Mouse (Mus musculus): ENCODE results near the gene Ncapd3.

Ncapd3 gene

DNA sequence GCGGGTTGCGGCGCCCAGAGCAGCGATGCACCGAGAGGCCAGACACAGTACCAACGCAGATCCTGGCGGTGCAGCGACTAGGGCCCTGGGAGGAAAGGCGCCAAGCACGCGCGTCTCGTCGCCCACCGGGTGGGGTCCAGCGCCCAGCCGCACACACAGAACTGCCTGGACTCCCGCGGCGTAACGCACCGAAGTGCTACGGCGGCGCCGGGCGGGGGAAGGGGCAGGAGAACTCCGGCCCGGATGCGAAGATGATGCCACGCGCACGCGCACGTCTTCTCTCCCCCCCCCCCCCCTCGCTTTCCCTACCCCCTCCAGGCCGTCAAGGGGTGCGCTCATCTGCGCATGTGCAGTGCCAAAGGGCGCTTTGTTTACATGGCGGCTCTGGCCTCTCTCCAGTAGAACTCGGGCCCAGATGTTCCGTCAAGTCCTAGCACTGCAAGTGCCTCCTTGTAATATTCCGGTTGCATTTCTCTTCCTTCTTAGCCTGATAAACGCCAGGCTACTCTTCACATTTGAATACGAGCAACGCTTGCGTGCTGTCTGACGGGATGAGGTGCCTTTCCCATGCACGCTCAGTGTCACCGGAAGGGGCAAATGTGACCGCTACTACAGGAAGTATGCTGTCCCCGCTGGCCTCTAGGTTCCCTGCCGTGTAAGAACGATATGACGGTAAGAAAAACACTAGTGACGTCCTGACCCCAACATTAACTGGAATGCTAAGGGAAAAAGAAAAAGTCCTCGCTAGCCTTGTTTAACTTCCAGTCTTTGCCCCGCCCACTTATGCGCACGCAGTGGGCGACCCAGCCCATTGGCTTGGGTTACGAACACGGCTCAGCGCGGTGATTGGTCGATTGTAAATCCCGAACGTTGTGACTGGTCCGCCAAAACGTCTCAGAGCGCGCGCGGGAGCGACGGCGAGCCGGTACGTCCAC, at the start of gene Ncapd3, which contains the start of gene Vps26b:
Ncapd3 (plus strand) TSS at position 348 of the 935 bp plus-strand sequence.
Vps26b (minus strand) TSS at position 238 of the 935 bp plus-strand sequence.
- DNase-seq (ENCODE audit: inconsistent ontology term): peak; percentile 96

DNA sequence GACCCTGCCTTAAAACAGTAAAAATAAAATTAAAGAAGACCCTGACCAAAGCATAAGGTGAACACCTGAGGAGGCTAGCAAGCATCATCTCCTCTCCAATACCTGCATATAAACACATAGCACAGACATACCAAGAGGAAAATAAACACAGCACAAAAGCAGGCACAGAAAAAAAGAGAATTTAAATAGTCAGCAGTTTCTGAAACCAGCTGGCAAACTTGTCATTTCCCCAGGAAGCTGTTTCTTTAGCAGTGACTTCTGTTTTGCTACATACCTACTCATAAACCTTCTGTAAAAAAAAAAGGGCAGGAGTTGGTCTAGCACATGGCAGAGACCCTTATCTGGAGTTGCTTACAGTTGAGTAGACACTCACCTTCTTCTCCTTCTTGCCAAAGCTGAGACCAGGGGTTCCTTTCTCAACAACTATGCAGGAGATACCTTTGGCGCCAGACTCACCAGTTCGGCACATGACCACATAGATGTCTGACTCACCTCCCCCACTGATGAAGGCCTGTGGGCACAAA, 44.8 kb upstream of the Ncapd3 start:
- DNase-seq (ENCODE audit: inconsistent ontology term): no peak

GRCm38 (mm10) chr9:26985668-26986277, 44.2 kb upstream of the Ncapd3 start:
- no peak for DNase-seq (ENCODE audit: inconsistent ontology term)

GRCm38 (mm10) chr9:26990181-26990580, 39.8 kb upstream of the Ncapd3 start:
- no peak for DNase-seq (ENCODE audit: inconsistent ontology term)

DNA sequence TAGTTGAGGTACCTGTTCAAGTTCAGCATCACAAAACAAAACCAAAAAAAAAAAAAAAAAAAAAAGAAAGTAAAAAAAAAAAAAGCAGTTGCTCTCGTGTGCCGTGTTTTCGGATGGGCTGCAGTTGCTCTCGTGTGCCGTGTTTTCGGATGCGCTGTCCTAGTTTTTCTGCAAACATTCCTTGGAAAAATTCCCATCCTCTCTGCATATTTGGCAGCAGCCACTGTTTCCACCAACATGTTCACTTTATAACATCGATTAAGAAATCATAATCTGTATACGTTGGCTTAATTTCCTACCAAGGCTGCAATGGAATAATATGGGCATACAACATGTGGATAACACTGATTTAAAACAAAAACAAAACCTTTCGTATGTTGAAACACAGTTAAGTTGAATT, 36.9 kb upstream of the Ncapd3 start:
- peak; percentile 56 for DNase-seq (ENCODE audit: inconsistent ontology term)

- DNase-seq (ENCODE audit: inconsistent ontology term): peak; percentile 32
These were observed 36.1 kb upstream of the Ncapd3 start for GRCm38 (mm10) chr9:26993900-26994299.

- no peak for DNase-seq (ENCODE audit: inconsistent ontology term)
These were observed 32.9 kb upstream of the Ncapd3 start for GRCm38 (mm10) chr9:26997062-26997461.

DNA sequence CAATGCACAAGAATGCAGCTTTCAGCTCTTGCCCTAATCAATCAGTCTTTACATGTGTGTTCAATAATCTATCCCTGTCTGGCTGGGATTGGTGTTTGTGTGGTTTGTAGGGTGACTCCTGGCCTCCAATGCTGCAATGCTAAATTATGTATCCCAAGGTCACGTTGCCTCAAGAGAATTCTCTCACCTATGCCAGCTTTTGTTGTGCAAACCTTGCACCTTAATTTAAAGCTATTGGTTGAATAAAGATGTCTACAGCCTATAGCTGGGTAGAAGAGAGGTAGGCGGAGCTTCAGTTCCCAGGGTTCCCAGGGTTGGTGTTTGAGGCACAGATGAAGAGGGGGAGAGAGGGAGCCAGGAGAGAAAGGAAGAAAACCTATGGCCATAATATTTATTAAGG, 32.5 kb upstream of the Ncapd3 start:
- DNase-seq (ENCODE audit: inconsistent ontology term): no peak

GRCm38 (mm10) chr9:26998669-26999460, 31.1 kb upstream of the Ncapd3 start:
- DNase-seq (ENCODE audit: inconsistent ontology term): no peak

GRCm38 (mm10) chr9:26999461-27000395, 30.2 kb upstream of the Ncapd3 start, which contains the start of the genes Acad8 and Thyn1:
Gene Acad8 (minus strand): TSS chr9:26999566.
Gene Thyn1 (plus strand): TSS chr9:26999710.
- DNase-seq (ENCODE audit: inconsistent ontology term): peak; percentile 99

- DNase-seq (ENCODE audit: inconsistent ontology term): no peak
These were observed 24.7 kb upstream of the Ncapd3 start for GRCm38 (mm10) chr9:27005231-27005630.

GRCm38 (mm10) chr9:27005933-27006332, 24.0 kb upstream of the Ncapd3 start:
- DNase-seq (ENCODE audit: inconsistent ontology term): no peak

GRCm38 (mm10) chr9:27006866-27007265, 23.1 kb upstream of the Ncapd3 start:
- DNase-seq (ENCODE audit: inconsistent ontology term): no peak

DNA sequence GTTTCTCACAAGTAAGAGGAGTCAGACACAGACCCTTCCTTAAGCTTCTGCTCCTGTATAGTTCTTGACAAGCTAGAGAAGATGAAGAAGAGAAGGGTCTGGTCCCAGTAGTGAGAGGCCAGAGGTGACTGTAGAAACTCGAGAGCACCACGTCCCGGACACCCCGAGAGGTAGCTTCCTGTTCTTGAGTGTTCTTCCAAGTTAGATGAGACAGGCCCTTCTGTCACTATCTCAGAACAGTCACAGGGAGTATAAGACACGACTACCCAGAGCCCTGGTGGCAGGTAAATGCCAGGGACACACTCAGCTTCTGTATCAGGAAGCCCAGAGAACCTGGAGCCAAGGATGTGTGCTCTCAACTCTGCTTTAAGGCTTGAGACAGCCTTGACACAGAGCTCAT, 20.7 kb upstream of the Ncapd3 start:
- no peak for DNase-seq (ENCODE audit: inconsistent ontology term)

DNA sequence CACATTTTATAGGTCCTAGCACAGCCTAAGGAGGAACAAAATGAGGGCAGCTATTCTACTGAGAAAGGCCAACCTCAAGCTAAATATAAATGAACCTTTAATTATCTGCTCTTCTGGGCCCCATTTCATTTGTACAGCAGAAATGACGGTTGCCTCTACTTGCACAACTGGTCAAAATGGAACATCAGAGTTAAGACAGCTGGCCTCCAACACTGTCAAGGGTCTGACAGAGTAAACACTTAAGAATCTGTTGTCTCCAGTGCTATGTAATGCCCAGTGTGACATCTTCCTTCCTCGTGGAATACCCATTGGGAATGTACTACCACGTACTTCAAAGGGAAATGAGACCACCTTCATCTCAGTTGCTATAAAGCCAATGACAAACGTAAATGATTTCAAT, 18.4 kb upstream of the Ncapd3 start:
- no peak for DNase-seq (ENCODE audit: inconsistent ontology term)

- no peak for DNase-seq (ENCODE audit: inconsistent ontology term)
These were observed 11.0 kb upstream of the Ncapd3 start for GRCm38 (mm10) chr9:27018961-27019360.

- DNase-seq (ENCODE audit: inconsistent ontology term): no peak
These were observed 6.3 kb upstream of the Ncapd3 start for GRCm38 (mm10) chr9:27023681-27024080.

DNA sequence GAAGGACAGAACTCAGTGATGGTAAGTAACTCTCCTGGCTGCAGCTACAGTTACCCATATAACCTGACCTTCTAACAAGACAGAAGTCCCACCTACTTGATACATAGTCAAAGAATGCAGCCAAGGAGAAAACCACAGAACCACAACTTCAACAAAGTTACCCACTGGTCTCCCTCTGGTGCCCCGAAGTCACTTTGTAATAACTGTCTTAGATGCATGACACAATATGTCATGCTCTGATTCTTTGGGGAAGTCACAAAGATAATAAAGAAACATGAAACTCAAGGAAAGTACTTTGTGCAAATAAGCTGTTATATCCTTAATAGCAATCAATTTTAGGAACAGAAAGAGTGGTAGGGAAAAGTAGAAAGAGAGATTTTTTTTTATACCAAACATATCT, 3.3 kb upstream of the Ncapd3 start:
- DNase-seq (ENCODE audit: inconsistent ontology term): no peak

GRCm38 (mm10) chr9:27029022-27029827, 750 bp upstream of the Ncapd3 start:
- peak; percentile 39 for DNase-seq (ENCODE audit: inconsistent ontology term)

GRCm38 (mm10) chr9:27030763-27031100, 757 bp downstream of the Ncapd3 start:
- no peak for DNase-seq (ENCODE audit: inconsistent ontology term)
